Mouse (Mus musculus) cerebellum, adult (tissue): ENCODE results near the gene Zfp874a.
A peak's percentile ranks its signal among the peaks of the same experiment; 100 is the strongest.
"Not testable (repeated sequence)": the region's sequence is repeated elsewhere in the genome, so short reads cannot be mapped to it uniquely, and the experiment has no call there.

Experiments
- ATAC-seq: cut with Nextera tagmentation; 2 replicates; pipeline ENCODE4 v1.9.2; 2017; ENCODE audit warnings: mild to moderate bottlenecking, moderate library complexity, mixed read lengths; ENCODE audit not compliant: insufficient number of reproducible peaks, low FRiP score, low TSS enrichment

Gene Zfp874a

DNA sequence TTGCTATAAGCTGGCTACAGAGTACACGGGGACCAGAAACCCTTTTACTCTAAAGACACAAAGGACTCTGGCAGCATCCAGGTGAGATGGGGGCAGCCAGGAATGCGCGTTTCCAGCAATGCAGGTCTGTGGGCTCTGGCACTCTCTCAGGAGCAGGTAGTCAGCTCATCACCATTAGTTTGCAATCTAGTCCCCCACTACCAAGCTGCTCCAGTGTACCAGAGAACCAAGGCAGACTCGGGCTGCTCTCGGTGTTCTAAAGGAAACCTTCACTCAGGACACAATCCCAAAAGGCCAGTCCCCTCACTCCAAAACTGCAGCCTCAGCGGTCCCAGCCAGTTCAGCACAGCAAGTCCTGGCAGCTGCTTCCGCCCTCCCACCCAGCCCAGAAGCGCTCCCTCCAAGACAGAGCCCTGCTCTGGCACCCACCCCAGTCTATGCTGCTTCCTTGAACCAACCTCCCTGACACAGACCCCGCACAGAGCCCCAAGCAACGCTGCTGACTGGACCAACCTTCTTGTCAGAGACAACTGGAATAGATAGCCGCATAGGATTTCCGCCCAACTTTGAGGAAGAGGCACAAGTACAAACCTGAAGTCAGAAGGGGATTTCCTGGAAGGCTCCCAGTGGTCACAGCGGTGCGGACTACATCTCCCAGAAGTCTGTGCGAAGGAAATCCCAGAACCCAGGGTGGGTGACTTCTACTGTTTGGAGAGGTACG lies 52.1 kb downstream of the Zfp874a start, which contains the start of gene Zfp429:
Gene Zfp429 (minus strand): TSS at position 637 of the 721 bp plus-strand sequence.
- peak; percentile 96 for ATAC-seq

DNA sequence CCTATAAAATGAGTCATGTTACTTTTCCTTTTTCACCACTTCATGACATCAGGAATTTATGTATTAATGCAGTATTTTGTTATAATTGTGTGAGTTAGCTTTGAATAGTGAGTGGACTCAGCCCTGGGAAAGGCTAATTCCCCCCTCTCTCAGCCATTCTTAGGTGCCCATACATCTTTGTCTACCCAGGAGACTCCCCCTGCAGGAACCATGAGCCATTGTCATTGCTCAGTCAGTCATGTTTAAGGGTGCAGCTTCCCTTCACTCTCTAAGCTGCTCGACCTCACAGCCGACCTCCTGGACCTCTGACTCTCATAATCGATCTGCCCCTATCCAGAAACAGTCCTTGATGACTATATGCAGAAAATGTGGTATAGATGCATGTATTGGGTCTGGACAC lies 75.2 kb downstream of the Zfp874a start:
- not testable (repeated sequence) for ATAC-seq

DNA sequence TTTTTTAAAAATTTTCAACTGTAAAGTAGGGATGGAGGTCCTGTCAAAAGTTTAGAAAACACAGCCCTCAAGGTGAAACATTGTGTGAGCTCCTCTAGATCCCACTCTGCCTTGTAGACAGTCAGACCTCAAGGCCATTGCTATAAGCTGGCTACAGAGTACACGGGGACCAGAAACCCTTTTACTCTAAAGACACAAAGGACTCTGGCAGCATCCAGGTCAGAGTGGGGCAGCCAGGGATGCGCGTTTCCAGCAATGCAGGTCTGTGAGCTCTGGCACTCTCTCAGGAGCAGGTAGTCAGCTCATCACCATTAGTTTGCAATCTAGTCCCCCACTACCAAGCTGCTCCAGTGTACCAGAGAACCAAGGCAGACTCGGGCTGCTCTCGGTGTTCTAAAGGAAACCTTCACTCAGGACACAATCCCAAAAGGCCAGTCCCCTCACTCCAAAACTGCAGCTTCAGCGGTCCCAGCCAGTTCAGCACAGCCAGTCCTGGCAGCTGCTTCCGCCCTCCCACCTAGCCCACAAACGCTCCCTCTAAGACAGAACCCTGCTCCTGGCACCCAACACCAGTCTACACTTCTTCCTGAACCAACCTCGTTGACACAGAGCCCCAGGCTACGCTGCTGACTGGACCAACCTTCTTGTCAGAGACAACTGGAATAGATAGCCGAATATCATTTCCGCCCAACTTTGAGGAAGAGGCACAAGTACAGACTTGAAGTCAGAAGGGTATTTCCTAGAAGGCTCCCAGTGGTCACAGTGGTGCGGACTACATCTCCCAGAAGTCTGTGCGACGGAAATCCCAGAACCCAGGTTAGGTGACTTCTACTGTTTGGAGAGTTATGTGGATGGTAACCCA lies 76.1 kb downstream of the Zfp874a start, which contains the start of the genes Gm28041 and Zfp456:
Gene Gm28041 (minus strand): TSS at position 684 of the 862 bp plus-strand sequence.
Gene Zfp456 (minus strand): TSS at position 761 of the 862 bp plus-strand sequence.
- ATAC-seq: peak; percentile 79
